Mouse (Mus musculus): ENCODE results near the gene Zfp276. TPM values are rescaled to one million over a fixed set of nuclear protein-coding genes. Genes with fewer than 3 reads are reported as not detected.
"Not testable (repeated sequence)": the region's sequence is repeated elsewhere in the genome, so short reads cannot be mapped to it uniquely, and the experiment has no call there.

Zfp276 gene
- polyA plus RNA-seq, 1 experiment from 2014 or later, result 19.2 TPM

DNA sequence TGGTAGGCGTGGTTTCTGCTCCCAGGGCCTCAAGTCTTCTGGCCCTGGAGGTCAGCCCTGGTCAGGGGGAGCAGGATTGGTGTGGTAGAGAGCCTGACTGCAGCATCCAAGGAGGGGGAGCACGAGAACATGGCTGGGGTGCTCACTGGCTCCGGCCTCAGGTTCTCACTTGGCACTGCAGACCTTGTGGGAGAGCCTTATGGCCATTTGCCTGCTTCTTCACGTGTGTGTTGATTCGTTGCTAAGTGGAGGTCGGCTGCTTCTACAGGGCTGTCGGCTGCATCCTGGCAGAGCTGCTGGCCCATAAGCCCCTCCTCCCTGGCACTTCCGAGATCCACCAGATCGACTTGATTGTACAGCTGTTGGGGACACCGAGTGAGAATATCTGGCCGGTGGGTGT is 23.7 kb upstream of the Zfp276 start:
- not testable (repeated sequence) for H3K9ac ChIP-seq (ENCODE audit: low read length); H3K4me3 ChIP-seq (replicated peaks; ENCODE audit: low read length); H3K27me3 ChIP-seq (ENCODE audit: control insufficient read depth, insufficient read depth, low read length); H3K36me3 ChIP-seq (ENCODE audit: control insufficient read depth, insufficient read depth, low read length); ATAC-seq (ENCODE audit: insufficient read depth, low FRiP score); H3K4me2 ChIP-seq (ENCODE audit: low read depth, low read length); H3K27ac ChIP-seq (ENCODE audit: low read length); H3K9me3 ChIP-seq (replicated peaks; ENCODE audit: control insufficient read depth, low read length); H3K4me1 ChIP-seq (ENCODE audit: control insufficient read depth, insufficient read depth, low read length)
- WGBS, result 75% methylated on average over 11 of the region's 11 CpGs

GRCm38 (mm10) chr8:123231742-123232141 is 22.3 kb upstream of the Zfp276 start:
- Histone ChIP-seq H3K27ac (ENCODE audit: low read length) (no peak overlapping the region), H3K4me1 (ENCODE audit: control insufficient read depth, insufficient read depth, low read length) (peaks cover 6% of the 10 kb centered on the region; the same call in 1 of the 2 replicates), H3K4me2 (ENCODE audit: low read depth, low read length) (no peak overlapping the region), H3K4me3 (replicated peaks; ENCODE audit: low read length) (no peak overlapping the region), H3K27me3 (ENCODE audit: control insufficient read depth, insufficient read depth, low read length) (peaks cover 6% of the 10 kb centered on the region; the same call in 1 of the 2 replicates), H3K9me3 (replicated peaks; ENCODE audit: control insufficient read depth, low read length) (no peaks in the 10 kb centered on the region), H3K36me3 (ENCODE audit: control insufficient read depth, insufficient read depth, low read length) (no peaks in the 10 kb centered on the region), H3K9ac (ENCODE audit: low read length) (no peak overlapping the region)
- ATAC-seq (ENCODE audit: insufficient read depth, low FRiP score), result no peak
- WGBS, result 47% methylated on average over 5 of the region's 5 CpGs

- Histone ChIP-seq H3K36me3 (ENCODE audit: control insufficient read depth, insufficient read depth, low read length) (no peaks in the 10 kb centered on the region), H3K9ac (ENCODE audit: low read length) (no peak overlapping the region), H3K27me3 (ENCODE audit: control insufficient read depth, insufficient read depth, low read length) (peaks cover 6% of the 10 kb centered on the region; the same call in 1 of the 2 replicates), H3K4me3 (replicated peaks; ENCODE audit: low read length) (no peak overlapping the region), H3K27ac (ENCODE audit: low read length) (no peak overlapping the region), H3K9me3 (replicated peaks; ENCODE audit: control insufficient read depth, low read length) (no peaks in the 10 kb centered on the region), H3K4me2 (ENCODE audit: low read depth, low read length) (no peak overlapping the region), H3K4me1 (ENCODE audit: control insufficient read depth, insufficient read depth, low read length) (peaks cover 6% of the 10 kb centered on the region; the same call in 1 of the 2 replicates)
- ATAC-seq (ENCODE audit: insufficient read depth, low FRiP score), result no peak
- 28% methylated on average over 7 of the region's 7 CpGs for WGBS
These were observed 21.4 kb upstream of the Zfp276 start for GRCm38 (mm10) chr8:123232553-123232952.

GRCm38 (mm10) chr8:123233300-123233699 is 20.7 kb upstream of the Zfp276 start:
- Histone ChIP-seq H3K9ac (ENCODE audit: low read length) (no peak overlapping the region), H3K36me3 (ENCODE audit: control insufficient read depth, insufficient read depth, low read length) (no peaks in the 10 kb centered on the region), H3K9me3 (replicated peaks; ENCODE audit: control insufficient read depth, low read length) (no peaks in the 10 kb centered on the region), H3K4me1 (ENCODE audit: control insufficient read depth, insufficient read depth, low read length) (peaks cover 6% of the 10 kb centered on the region; the same call in 1 of the 2 replicates), H3K4me2 (ENCODE audit: low read depth, low read length) (no peak overlapping the region), H3K27me3 (ENCODE audit: control insufficient read depth, insufficient read depth, low read length) (peaks cover 6% of the 10 kb centered on the region; the same call in 1 of the 2 replicates), H3K27ac (ENCODE audit: low read length) (no peak overlapping the region), H3K4me3 (replicated peaks; ENCODE audit: low read length) (no peak overlapping the region)
- WGBS, result 49% methylated on average over 13 of the region's 13 CpGs
- ATAC-seq (ENCODE audit: insufficient read depth, low FRiP score), result no peak

GRCm38 (mm10) chr8:123233760-123234159 is 20.2 kb upstream of the Zfp276 start:
- WGBS, result 78% methylated on average over 11 of the region's 11 CpGs

GRCm38 (mm10) chr8:123234918-123235519 is 19.0 kb upstream of the Zfp276 start:
- peaks cover 6% of the 10 kb centered on the region; the same call in 1 of the 2 replicates for H3K4me1 ChIP-seq (ENCODE audit: control insufficient read depth, insufficient read depth, low read length)
- no peaks in the 10 kb centered on the region for H3K36me3 ChIP-seq (ENCODE audit: control insufficient read depth, insufficient read depth, low read length)
- H3K27ac ChIP-seq (ENCODE audit: low read length), result no peak overlapping the region
- peak overlapping the region; percentile 94 for H3K4me2 ChIP-seq (ENCODE audit: low read depth, low read length)
- H3K27me3 ChIP-seq (ENCODE audit: control insufficient read depth, insufficient read depth, low read length), result peaks cover 6% of the 10 kb centered on the region; the same call in 1 of the 2 replicates
- peak overlapping the region; percentile 61 for H3K4me3 ChIP-seq (replicated peaks; ENCODE audit: low read length)
- H3K9ac ChIP-seq (ENCODE audit: low read length), result peak overlapping the region; percentile 74
- WGBS, result 26% methylated on average over 13 of the region's 13 CpGs
- no peak for ATAC-seq (ENCODE audit: insufficient read depth, low FRiP score)
- no peaks in the 10 kb centered on the region for H3K9me3 ChIP-seq (replicated peaks; ENCODE audit: control insufficient read depth, low read length)

More at GRCm38 (mm10) chr8:123233760-123234159, 20.2 kb upstream of the Zfp276 start:
- no peaks in the 10 kb centered on the region for H3K9me3 ChIP-seq (replicated peaks; ENCODE audit: control insufficient read depth, low read length)
- H3K4me2 ChIP-seq (ENCODE audit: low read depth, low read length), result no peak overlapping the region
- H3K9ac ChIP-seq (ENCODE audit: low read length), result no peak overlapping the region
- H3K27ac ChIP-seq (ENCODE audit: low read length), result no peak overlapping the region
- peaks cover 6% of the 10 kb centered on the region; the same call in 1 of the 2 replicates for H3K27me3 ChIP-seq (ENCODE audit: control insufficient read depth, insufficient read depth, low read length)
- no peak overlapping the region for H3K4me3 ChIP-seq (replicated peaks; ENCODE audit: low read length)
- ATAC-seq (ENCODE audit: insufficient read depth, low FRiP score), result no peak
- H3K36me3 ChIP-seq (ENCODE audit: control insufficient read depth, insufficient read depth, low read length), result no peaks in the 10 kb centered on the region
- H3K4me1 ChIP-seq (ENCODE audit: control insufficient read depth, insufficient read depth, low read length), result peaks cover 6% of the 10 kb centered on the region; the same call in 1 of the 2 replicates

DNA sequence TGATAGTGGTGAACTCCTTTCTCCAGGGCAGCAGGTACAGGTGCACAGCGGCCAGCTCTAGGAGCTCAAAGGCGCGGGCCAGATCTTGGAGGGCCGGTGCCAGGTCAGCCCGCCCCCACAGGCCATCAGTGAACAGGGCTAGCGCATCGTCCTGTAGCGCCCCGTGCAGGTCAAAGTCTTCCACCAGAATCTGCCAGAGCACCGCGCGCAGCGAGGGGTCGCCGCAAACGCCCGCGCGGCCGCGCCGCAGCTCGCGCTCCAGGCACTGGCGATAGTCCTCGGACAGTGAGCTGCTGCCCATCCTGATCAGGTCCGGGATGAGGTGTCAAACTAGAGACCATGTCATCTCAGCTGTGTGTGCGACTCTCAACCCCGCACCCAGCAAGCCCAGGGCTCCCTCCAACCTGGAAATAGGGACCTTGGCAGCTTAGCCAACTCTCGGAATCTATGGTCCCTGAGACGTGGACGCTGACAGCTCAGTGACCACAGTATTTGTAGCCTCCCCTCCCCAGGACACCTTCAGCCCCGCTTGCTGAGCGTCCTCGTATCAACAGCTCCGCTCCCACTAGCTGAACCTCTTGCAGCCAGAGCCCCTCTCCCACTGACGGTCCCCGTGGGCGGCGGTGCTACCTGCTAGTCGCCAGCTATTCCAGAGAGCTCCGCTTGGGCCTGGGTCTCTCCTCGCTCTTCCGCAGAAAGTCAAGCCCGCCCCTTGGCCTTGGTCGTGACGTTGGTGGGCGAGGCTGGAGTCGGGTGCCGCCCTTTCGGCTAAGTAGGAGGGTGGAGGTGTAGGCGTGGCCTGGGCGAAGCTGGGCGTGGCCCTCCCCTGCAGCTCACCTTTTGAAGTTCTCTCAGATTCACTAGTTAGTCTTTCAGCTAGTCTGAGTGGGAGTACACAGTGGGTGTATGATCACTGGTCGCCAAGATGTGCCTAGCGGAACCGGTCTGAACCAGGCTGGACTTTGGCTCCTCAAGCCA is 18.2 kb upstream of the Zfp276 start, which contains the start of gene Spata2l:
Spata2l (minus strand) TSS at position 714 of the 978 bp plus-strand sequence.
- ATAC-seq (ENCODE audit: insufficient read depth, low FRiP score), result peak; percentile 93
- Histone ChIP-seq H3K4me3 (replicated peaks; ENCODE audit: low read length) (peak within 1 kb of the TSS; percentile 61), H3K9ac (ENCODE audit: low read length) (peak within 1 kb of the TSS; percentile 74), H3K27ac (ENCODE audit: low read length) (no peak within 1 kb of the TSS), H3K9me3 (replicated peaks; ENCODE audit: control insufficient read depth, low read length) (no peaks in the 10 kb centered on the region), H3K36me3 (ENCODE audit: control insufficient read depth, insufficient read depth, low read length) (no peaks in the 10 kb centered on the region), H3K27me3 (ENCODE audit: control insufficient read depth, insufficient read depth, low read length) (peaks cover 6% of the 10 kb centered on the region; the same call in 1 of the 2 replicates), H3K4me1 (ENCODE audit: control insufficient read depth, insufficient read depth, low read length) (peaks cover 6% of the 10 kb centered on the region; the same call in 1 of the 2 replicates), H3K4me2 (ENCODE audit: low read depth, low read length) (peak within 1 kb of the TSS; percentile 94)
- WGBS, result 1% methylated on average over 57 of the region's 57 CpGs

DNA sequence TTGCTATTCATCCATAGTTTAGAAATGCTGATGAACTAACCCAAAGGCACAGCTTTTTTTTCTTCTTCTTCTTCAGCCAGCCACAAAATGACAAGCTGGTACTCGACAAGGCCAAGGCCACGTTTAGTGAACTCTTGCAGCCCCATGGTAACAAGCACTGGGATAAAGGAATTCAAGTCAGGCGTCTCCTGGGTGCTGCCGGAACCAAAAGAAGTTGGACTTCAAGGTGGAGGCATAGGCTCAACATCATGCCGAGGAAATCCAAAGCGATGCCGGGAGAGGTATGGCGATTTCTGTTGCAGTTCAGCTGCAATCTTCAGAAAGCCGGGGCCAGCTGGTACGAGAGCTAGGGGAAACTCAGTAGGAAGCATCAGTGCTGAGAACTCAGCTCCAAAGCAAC is 14.6 kb upstream of the Zfp276 start:
- H3K4me1 ChIP-seq (ENCODE audit: control insufficient read depth, insufficient read depth, low read length), result peaks cover 6% of the 10 kb centered on the region; the same call in 1 of the 2 replicates
- peaks cover 4% of the 10 kb centered on the region; the same call in 1 of the 2 replicates for H3K27me3 ChIP-seq (ENCODE audit: control insufficient read depth, insufficient read depth, low read length)
- no peak for ATAC-seq (ENCODE audit: insufficient read depth, low FRiP score)
- WGBS, result 86% methylated on average over 10 of the region's 10 CpGs
- H3K4me2 ChIP-seq (ENCODE audit: low read depth, low read length), result no peak overlapping the region
- no peak overlapping the region for H3K9ac ChIP-seq (ENCODE audit: low read length)
- H3K4me3 ChIP-seq (replicated peaks; ENCODE audit: low read length), result no peak overlapping the region
- no peaks in the 10 kb centered on the region for H3K9me3 ChIP-seq (replicated peaks; ENCODE audit: control insufficient read depth, low read length)
- H3K36me3 ChIP-seq (ENCODE audit: control insufficient read depth, insufficient read depth, low read length), result no peaks in the 10 kb centered on the region
- no peak overlapping the region for H3K27ac ChIP-seq (ENCODE audit: low read length)
